Mouse (Mus musculus): ENCODE measurements at regions not wholly inside any gene's neighbourhood (a gene's known extent, or its start where the extent isn't known, plus 50 kb on each side); places are given as distances from the start of the nearest gene placed in this dataset.

DNA sequence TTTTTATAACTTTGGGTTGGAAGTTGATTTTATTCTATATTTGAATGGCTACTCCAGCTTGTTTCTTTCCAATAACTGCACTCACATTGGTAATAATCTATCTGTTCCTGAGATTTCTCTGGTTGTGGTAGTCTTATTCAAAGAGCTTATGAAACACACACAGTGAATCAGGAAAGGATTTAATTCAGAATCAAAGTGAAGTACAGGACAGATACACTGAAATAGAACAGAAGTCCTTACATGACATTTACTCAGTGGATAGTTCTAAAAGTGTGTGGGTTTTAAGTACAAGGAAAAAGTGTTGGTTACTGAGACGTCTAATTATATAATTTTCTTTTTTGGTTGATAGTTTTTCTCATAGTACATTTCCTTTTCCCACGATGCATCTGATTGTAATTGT lies 859.7 kb downstream of the Rpia start:
- TF ChIP-seq POLR2A (IDR thresholded peaks at IDR 0.05; ENCODE audit: low read depth, low read length) (no peak), CTCF (conservative IDR thresholded peaks at IDR 0.05; ENCODE audit: insufficient read depth, insufficient read length, low read depth, low read length) (no peak)

Data from kidney, adult 2 months (tissue).